Mouse (Mus musculus) ES-E14 (cell line): ENCODE measurements at regions not wholly inside any gene's neighbourhood (a gene's known extent, or its start where the extent isn't known, plus 50 kb on each side); places are given as distances from the start of the nearest gene placed in this dataset.

Experiments used
- DNase-seq: peaks from one replicate; pipeline ENCODE4 v3.0.0-alpha.2; 2013; ENCODE audit warnings: low read depth, low spot score
- H3K27ac ChIP-seq: 2 replicates; pipeline ENCODE4 v1.5.1; 2012; ENCODE audit warnings: low read depth, mild to moderate bottlenecking, low read length, moderate library complexity, mixed read lengths; ENCODE audit not compliant: poor library complexity, insufficient read depth, severe bottlenecking
- H3K36me3 ChIP-seq: 2 replicates; pipeline ENCODE4 v1.6.1; 2012; ENCODE audit warnings: mild to moderate bottlenecking, low read length, moderate library complexity, mixed read lengths; ENCODE audit not compliant: control insufficient read depth, poor library complexity, insufficient read depth, severe bottlenecking
- H3K4me1 ChIP-seq, 2 experiments: fragments of 150-350 bp in 1 of 2; sonication (generic) in 1 of 2; 2 replicates each; pipeline ENCODE4 v1.6.1; 2012; ENCODE audit warnings: low read length in 2 of 2, mild to moderate bottlenecking in 1 of 2, mixed read lengths in 1 of 2; ENCODE audit not compliant: control insufficient read depth in 2 of 2, insufficient read depth in 2 of 2, poor library complexity in 1 of 2
- H3K4me3 ChIP-seq, 2 experiments: fragments of 150-350 bp in 1 of 2; sonication (generic) in 1 of 2; 2 replicates each; pipeline ENCODE4 v1.5.1; 2012; ENCODE audit warnings: low read length in 2 of 2, low read depth in 1 of 2, mild to moderate bottlenecking in 1 of 2, mixed read lengths in 1 of 2; ENCODE audit not compliant: insufficient read depth in 1 of 2, poor library complexity in 1 of 2, severe bottlenecking in 1 of 2
- H3K9ac ChIP-seq: 2 replicates; pipeline ENCODE4 v1.6.1; 2012; ENCODE audit warnings: low read depth, mild to moderate bottlenecking, low read length, mixed read lengths; ENCODE audit not compliant: poor library complexity, insufficient read depth, severe bottlenecking
- H3K9me3 ChIP-seq: fragments of 150-350 bp; sonication (generic); 2 replicates; pipeline ENCODE4 v1.6.1; 2012; ENCODE audit warnings: low read depth, mild to moderate bottlenecking, low read length; ENCODE audit not compliant: control insufficient read depth, insufficient read depth
- CHD2 ChIP-seq: IDR thresholded peaks from 2 replicates; pipeline ENCODE4 v1.6.1; 2014; ENCODE audit warnings: mild to moderate bottlenecking, low read depth, low read length, inconsistent platforms
- HCFC1 ChIP-seq: IDR thresholded peaks from 2 replicates; pipeline ENCODE4 v1.6.1; 2012; ENCODE audit warnings: low read length, inconsistent platforms, borderline replicate concordance; ENCODE audit not compliant: insufficient read depth
- MAFK ChIP-seq: IDR thresholded peaks from 2 replicates; pipeline ENCODE4 v1.6.1; 2014; ENCODE audit warnings: mild to moderate bottlenecking, low read depth, low read length, inconsistent platforms; ENCODE audit not compliant: insufficient read depth
- ZC3H11A ChIP-seq: IDR thresholded peaks from 2 replicates; pipeline ENCODE4 v1.6.1; 2012; ENCODE audit warnings: low read depth, mild to moderate bottlenecking, inconsistent platforms, low read length, borderline replicate concordance
- ZNF384 ChIP-seq: IDR thresholded peaks from 2 replicates; pipeline ENCODE4 v1.6.1; 2012; ENCODE audit warnings: low read depth, low read length, inconsistent platforms
- in situ Hi-C, 2 experiments: fragments of 600-800 bp; cut with MboI; formaldehyde crosslinking; loops; one replicate each; pipeline ENCODE4 v1.15.1; 2025; ENCODE audit warnings: low sequenced_read_pairs in 2 of 2, inconsistent platforms in 1 of 2; ENCODE audit not compliant: unreplicated experiment in 2 of 2

DNA sequence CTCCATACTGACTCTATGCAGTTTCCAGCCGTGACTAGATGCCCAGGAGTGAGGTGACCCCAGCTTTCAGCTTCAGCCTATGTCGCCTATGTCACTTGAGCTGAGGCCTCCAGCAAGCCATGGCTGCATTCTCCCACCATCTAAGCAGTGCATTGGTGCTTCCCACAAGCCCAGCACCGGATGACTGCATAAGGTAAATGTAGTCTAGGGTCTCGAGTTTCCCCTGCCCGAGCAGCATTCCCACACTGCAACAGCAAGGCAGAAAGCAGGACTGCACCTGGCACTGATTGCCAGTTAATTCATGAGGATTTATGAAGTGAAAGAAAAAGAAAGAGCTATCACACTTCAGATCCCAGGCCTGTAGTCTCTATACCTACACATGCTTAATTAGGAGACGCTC lies 119.5 kb downstream of the Nhlrc3 start:
- Histone ChIP-seq H3K36me3 (no peaks in the 10 kb centered on the region), H3K9me3 (no peaks in the 10 kb centered on the region), H3K27ac (no peak overlapping the region), H3K4me1 (no peaks in the 10 kb centered on the region), H3K9ac (no peak overlapping the region), H3K4me3 (no peak overlapping the region)
- in situ Hi-C loops = no loop called here
- TF ChIP-seq HCFC1 (no peak), ZNF384 (no peak), CHD2 (no peak), ZC3H11A (no peak)
- no peak for DNase-seq

DNA sequence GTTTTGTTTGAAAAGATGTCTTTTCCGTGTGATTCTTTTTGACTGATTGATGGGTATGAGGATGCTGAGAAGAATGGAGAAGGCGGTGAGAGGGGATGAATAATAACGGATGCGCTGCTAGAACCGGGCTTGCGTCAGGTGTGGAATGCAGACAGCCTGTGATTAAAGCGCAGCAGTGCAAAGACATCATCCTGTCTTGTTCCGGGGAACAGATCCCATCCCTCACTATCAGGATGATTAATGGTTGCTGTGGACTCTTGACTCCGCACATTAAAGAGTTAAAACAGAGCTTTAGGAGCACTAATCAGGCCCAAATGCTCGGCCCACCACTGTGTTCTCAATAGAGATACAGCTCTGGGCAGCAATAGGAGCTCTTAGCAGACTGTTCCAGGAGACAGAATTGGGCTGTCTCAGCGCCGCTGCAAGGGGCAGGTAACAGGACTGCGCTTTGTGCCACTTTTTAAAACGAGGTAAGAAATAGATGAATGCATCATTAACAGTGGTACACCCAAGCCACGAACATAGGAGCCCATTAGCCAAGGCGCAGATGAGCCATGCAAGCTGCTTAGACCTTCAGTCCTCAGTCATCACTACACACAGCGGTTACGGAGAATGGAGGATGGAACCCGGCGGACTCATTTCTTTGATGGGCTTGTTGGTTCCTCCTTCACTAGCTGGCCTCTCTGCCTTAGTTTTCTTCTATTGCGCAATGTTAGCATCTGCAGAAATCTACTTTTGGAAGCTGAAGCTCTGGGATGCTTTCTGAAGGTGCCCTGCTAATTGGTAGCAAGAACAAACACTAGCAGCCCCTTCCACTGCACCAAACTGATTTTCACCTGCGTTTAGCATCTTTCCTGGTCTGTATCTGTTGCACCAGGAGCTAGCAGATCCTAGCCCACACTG lies 121.6 kb downstream of the Nhlrc3 start:
- no peak for DNase-seq
- no peak overlapping the region for H3K27ac ChIP-seq
- H3K4me3 ChIP-seq = no peak overlapping the region; a peak in 1 of 4 replicates
- no peaks in the 10 kb centered on the region for H3K36me3 ChIP-seq
- no peak overlapping the region for H3K9ac ChIP-seq
- in situ Hi-C loops = no loop called here
- H3K9me3 ChIP-seq = no peaks in the 10 kb centered on the region
- no peaks in the 10 kb centered on the region for H3K4me1 ChIP-seq
- no peak for TF ChIP-seq MAFK
- TF ChIP-seq HCFC1 = no peak
- TF ChIP-seq ZC3H11A = no peak
- no peak for TF ChIP-seq CHD2
- TF ChIP-seq ZNF384 = no peak

DNA sequence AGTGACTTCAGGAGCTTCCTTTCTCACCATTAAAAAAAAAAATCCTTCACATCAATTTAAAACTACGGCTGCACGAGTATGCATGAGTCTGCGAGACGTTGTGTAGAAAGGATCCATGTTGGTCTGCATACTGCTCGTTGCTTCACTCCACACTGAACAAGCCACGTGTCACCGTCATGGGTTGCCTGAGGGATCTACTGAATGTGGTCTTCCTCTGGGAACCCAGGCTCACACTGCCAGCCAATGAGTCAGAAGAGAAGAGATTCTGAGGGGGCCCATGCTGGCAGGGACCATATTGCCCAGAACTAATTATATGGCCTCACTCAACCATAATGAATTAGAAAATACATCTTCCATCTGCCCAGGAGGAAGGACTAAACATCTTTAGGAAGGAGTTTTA lies 124.6 kb downstream of the Nhlrc3 start:
- DNase-seq = no peak
- H3K9ac ChIP-seq = no peak overlapping the region
- TF ChIP-seq MAFK = no peak
- TF ChIP-seq HCFC1 = no peak
- TF ChIP-seq CHD2 = no peak
- no peak for TF ChIP-seq ZC3H11A
- H3K4me3 ChIP-seq = no peak overlapping the region
- H3K27ac ChIP-seq = no peak overlapping the region
- in situ Hi-C loops = no loop called here
- no peaks in the 10 kb centered on the region for H3K4me1 ChIP-seq
- H3K36me3 ChIP-seq = no peaks in the 10 kb centered on the region
- no peaks in the 10 kb centered on the region for H3K9me3 ChIP-seq

DNA sequence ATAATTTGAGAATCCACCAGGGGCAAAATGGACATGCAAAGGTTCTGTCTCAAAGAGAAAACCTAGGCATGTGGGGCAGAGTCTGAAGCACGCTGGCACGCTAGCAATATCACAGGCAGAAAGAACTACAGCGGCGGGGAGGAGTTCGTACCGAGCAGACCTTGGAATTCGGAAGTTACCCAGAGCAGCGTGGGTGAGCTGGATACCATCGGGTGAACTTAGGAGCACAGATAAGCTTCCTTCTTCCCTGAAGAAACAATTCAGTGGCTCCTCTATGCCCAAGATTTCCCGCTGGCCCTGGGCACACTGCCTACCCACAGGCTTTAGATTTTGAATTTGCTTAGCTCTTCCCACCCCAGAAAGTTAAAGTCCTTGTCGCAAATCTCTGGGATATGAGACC lies 129.1 kb downstream of the Nhlrc3 start:
- H3K9ac ChIP-seq = no peak overlapping the region
- H3K27ac ChIP-seq = no peak overlapping the region
- TF ChIP-seq ZC3H11A = no peak
- TF ChIP-seq ZNF384 = no peak
- TF ChIP-seq MAFK = no peak
- TF ChIP-seq CHD2 = no peak
- TF ChIP-seq HCFC1 = no peak
- no peak overlapping the region for H3K4me3 ChIP-seq
- H3K9me3 ChIP-seq = no peaks in the 10 kb centered on the region
- no peak for DNase-seq
- no peaks in the 10 kb centered on the region for H3K4me1 ChIP-seq
- no peaks in the 10 kb centered on the region for H3K36me3 ChIP-seq
- in situ Hi-C loops = no loop called here
